Mouse (Mus musculus) urinary bladder, postnatal 25 days (tissue): Measurements from ENCODE around the gene Krt81.

Source experiments
- DNase-seq: peaks from one replicate; pipeline ENCODE4 v3.0.0; 2022; ENCODE audit warnings: low spot score

Gene Krt81

GRCm38 (mm10) chr15:101463651-101464050, at the start of gene Krt81:
TSS of gene Krt81 (minus strand) at chr15:101463751.
- no peak for DNase-seq

- DNase-seq = no peak
These were observed 44.7 kb upstream of the Krt81 start for GRCm38 (mm10) chr15:101508247-101508646.

- no peak for DNase-seq
These were observed 43.6 kb upstream of the Krt81 start for GRCm38 (mm10) chr15:101506896-101507758.

GRCm38 (mm10) chr15:101497181-101497580, 33.6 kb upstream of the Krt81 start:
- DNase-seq = peak; percentile 13

GRCm38 (mm10) chr15:101495266-101495665, 31.7 kb upstream of the Krt81 start:
- DNase-seq = no peak

- no peak for DNase-seq
These were observed 30.7 kb upstream of the Krt81 start for GRCm38 (mm10) chr15:101494203-101494602.

- DNase-seq = no peak
These were observed 30.2 kb upstream of the Krt81 start for GRCm38 (mm10) chr15:101493713-101494112.

GRCm38 (mm10) chr15:101492718-101493117, 29.2 kb upstream of the Krt81 start:
- DNase-seq = no peak

- no peak for DNase-seq
These were observed 27.9 kb upstream of the Krt81 start, which contains the start of gene Krt83 for GRCm38 (mm10) chr15:101491431-101491830. TSS of gene Krt83 (minus strand) at chr15:101491512.

- DNase-seq = no peak
These were observed 22.5 kb upstream of the Krt81 start for GRCm38 (mm10) chr15:101485911-101486635.

GRCm38 (mm10) chr15:101484939-101485338, 21.4 kb upstream of the Krt81 start:
- no peak for DNase-seq

GRCm38 (mm10) chr15:101483646-101484045, 20.1 kb upstream of the Krt81 start:
- DNase-seq = no peak

- no peak for DNase-seq
These were observed 18.5 kb upstream of the Krt81 start for GRCm38 (mm10) chr15:101482056-101482455.

GRCm38 (mm10) chr15:101479666-101480060, 16.1 kb upstream of the Krt81 start:
- DNase-seq = no peak

- DNase-seq = peak; percentile 29
These were observed 15.6 kb upstream of the Krt81 start for GRCm38 (mm10) chr15:101479007-101479665.

- peak; percentile 41 for DNase-seq
These were observed 9.5 kb upstream of the Krt81 start, which contains the start of gene Krt86 for GRCm38 (mm10) chr15:101472952-101473528. TSS of gene Krt86 (plus strand) at chr15:101473478.

- DNase-seq = no peak
These were observed 5.5 kb upstream of the Krt81 start for GRCm38 (mm10) chr15:101469093-101469492.

GRCm38 (mm10) chr15:101459283-101459682, 4.3 kb downstream of the Krt81 start:
- DNase-seq = no peak

- no peak for DNase-seq
These were observed 5.1 kb downstream of the Krt81 start for GRCm38 (mm10) chr15:101458361-101458930.

GRCm38 (mm10) chr15:101455891-101456290, 7.7 kb downstream of the Krt81 start:
- no peak for DNase-seq

GRCm38 (mm10) chr15:101455292-101455691, 8.3 kb downstream of the Krt81 start:
- no peak for DNase-seq

- DNase-seq = no peak
These were observed 8.8 kb downstream of the Krt81 start for GRCm38 (mm10) chr15:101454774-101455173.
